Mouse (Mus musculus) stomach, postnatal 0 days (tissue): Measurements from ENCODE around the gene Prr14.

Source experiments
- CTCF ChIP-seq: IDR thresholded peaks from 2 replicates; pipeline ENCODE4 v1.5.1; 2016; ENCODE audit warnings: antibody characterized with exemption, low read depth, mild to moderate bottlenecking, moderate library complexity
- EP300 ChIP-seq: optimal IDR thresholded peaks from 2 replicates; pipeline ENCODE3; 2016; ENCODE audit warnings: antibody characterized with exemption

- TF ChIP-seq EP300 (no peak), CTCF (peak; percentile 51)
Observed at GRCm38 (mm10) chr7:127477687-127478634, 18.6 kb downstream of the Prr14 start.
